Mouse (Mus musculus) liver, adult 2 months (tissue): Measurements from ENCODE around the gene Pdzph1. TPM values are rescaled to one million over a fixed set of nuclear protein-coding genes. Genes with fewer than 3 reads are reported as not detected.
A peak's percentile ranks its signal among the peaks of the same experiment; 100 is the strongest.

Experiments
- DNase-seq: peaks from one replicate; pipeline ENCODE4 v3.0.0-alpha.2; 2011; ENCODE audit warnings: low read depth, low spot score; ENCODE audit errors: extremely low read depth
- H3K27ac ChIP-seq: fragments of 200-500 bp; replicated peaks from 2 replicates; pipeline ENCODE4 v1.5.1; 2012; ENCODE audit warnings: low read depth, mild to moderate bottlenecking, control low read depth, inconsistent platforms, low read length; ENCODE audit not compliant: insufficient read depth
- H3K27me3 ChIP-seq: fragments of 200-500 bp; 2 replicates; pipeline ENCODE4 v1.6.1; 2012; ENCODE audit warnings: mild to moderate bottlenecking, moderate library complexity, low read length, inconsistent platforms; ENCODE audit not compliant: control insufficient read depth, insufficient read depth
- H3K36me3 ChIP-seq: fragments of 200-500 bp; 2 replicates; pipeline ENCODE4 v1.6.1; 2012; ENCODE audit warnings: low read length, inconsistent platforms; ENCODE audit not compliant: control insufficient read depth, insufficient read depth
- H3K4me1 ChIP-seq: fragments of 200-500 bp; 2 replicates; pipeline ENCODE4 v1.6.1; 2011; ENCODE audit warnings: low read length; ENCODE audit not compliant: control insufficient read depth, insufficient read depth
- H3K4me3 ChIP-seq: fragments of 200-500 bp; 2 replicates; pipeline ENCODE4 v1.5.1; 2011; ENCODE audit warnings: low read depth, mild to moderate bottlenecking, control low read depth, low read length, moderate library complexity; ENCODE audit not compliant: insufficient read depth
- H3K79me2 ChIP-seq: fragments of 200-500 bp; 2 replicates; pipeline ENCODE4 v1.6.1; 2012; ENCODE audit warnings: inconsistent platforms, mild to moderate bottlenecking, low read length, moderate library complexity; ENCODE audit not compliant: control insufficient read depth, insufficient read depth
- H3K9ac ChIP-seq: fragments of 200-500 bp; 2 replicates; pipeline ENCODE4 v1.6.1; 2012; ENCODE audit warnings: low read depth, mild to moderate bottlenecking, control low read depth, inconsistent platforms, low read length
- CTCF ChIP-seq: fragments of 200-500 bp; IDR thresholded peaks from 2 replicates; pipeline ENCODE4 v1.5.1; 2011; ENCODE audit warnings: low read depth, low read length, control low read depth
- POLR2A ChIP-seq: fragments of 200-500 bp; IDR thresholded peaks from 2 replicates; pipeline ENCODE4 v1.6.1; 2011; ENCODE audit warnings: low read length, control low read depth; ENCODE audit not compliant: insufficient read depth; ENCODE audit errors: extremely low read depth
- WGBS: fragments of 180-500 bp; shearing (Covaris S2); methylation state at CpG from one replicate; pipeline ENCODE4 v1.1.7; 2018; 5-methylcytosine and 5-hydroxymethylcytosine counted together
- polyA plus RNA-seq: library from polyadenylated mRNA; depleted of rRNA; stranded (reverse); fragments of >200 nt; gene quantifications from 2 replicates; pipeline ENCODE4 v1.2.3, GENCODE M21; 2012
- total RNA-seq: library from RNA; depleted of rRNA; stranded (reverse); fragments of >200 nt; gene quantifications from 2 replicates; pipeline ENCODE4 v1.2.3, GENCODE M21; 2014

Pdzph1 gene
- total and polyA plus RNA-seq, 2 experiments: not detected

- Histone ChIP-seq H3K36me3 (no peaks in the 10 kb centered on the region), H3K27ac (no peak overlapping the region), H3K79me2 (no peaks in the 10 kb centered on the region), H3K4me3 (no peak overlapping the region), H3K27me3 (no peaks in the 10 kb centered on the region), H3K4me1 (no peaks in the 10 kb centered on the region), H3K9ac (no peak overlapping the region)
- no peak for DNase-seq
- TF ChIP-seq POLR2A (no peak), CTCF (no peak)
- WGBS: 66% methylated on average over 10 of the region's 10 CpGs
Measured at GRCm38 (mm10) chr17:58924754-58925546, 66.2 kb downstream of the Pdzph1 start.

GRCm38 (mm10) chr17:58923901-58924476 is 67.2 kb downstream of the Pdzph1 start:
- no peak for DNase-seq
- Histone ChIP-seq H3K36me3 (no peaks in the 10 kb centered on the region), H3K9ac (no peak overlapping the region), H3K27ac (no peak overlapping the region), H3K79me2 (no peaks in the 10 kb centered on the region), H3K4me1 (no peaks in the 10 kb centered on the region), H3K27me3 (no peaks in the 10 kb centered on the region), H3K4me3 (no peak overlapping the region)
- 78% methylated on average over 11 of the region's 11 CpGs for WGBS
- TF ChIP-seq CTCF (no peak), POLR2A (no peak)

- Histone ChIP-seq H3K9ac (no peak overlapping the region), H3K27ac (no peak overlapping the region), H3K36me3 (no peaks in the 10 kb centered on the region), H3K79me2 (no peaks in the 10 kb centered on the region), H3K4me1 (no peaks in the 10 kb centered on the region), H3K4me3 (no peak overlapping the region), H3K27me3 (no peaks in the 10 kb centered on the region)
- no peak for DNase-seq
- TF ChIP-seq POLR2A: no peak
- TF ChIP-seq CTCF: no peak
- WGBS: 81% methylated on average over 7 of the region's 7 CpGs
Measured at GRCm38 (mm10) chr17:58923316-58923866, 67.8 kb downstream of the Pdzph1 start.

- Histone ChIP-seq H3K27me3 (no peaks in the 10 kb centered on the region), H3K36me3 (no peaks in the 10 kb centered on the region), H3K4me1 (no peaks in the 10 kb centered on the region), H3K27ac (no peak overlapping the region), H3K79me2 (no peaks in the 10 kb centered on the region), H3K9ac (no peak overlapping the region), H3K4me3 (no peak overlapping the region)
- whole genome bisulfite sequencing: 73% methylated on average over 2 of the region's 2 CpGs
- no peak for TF ChIP-seq CTCF
- TF ChIP-seq POLR2A: no peak
- DNase-seq: no peak
Measured at GRCm38 (mm10) chr17:58922821-58923220, 68.4 kb downstream of the Pdzph1 start.

- Histone ChIP-seq H3K9ac (no peak overlapping the region), H3K36me3 (no peaks in the 10 kb centered on the region), H3K27me3 (no peaks in the 10 kb centered on the region), H3K4me1 (no peaks in the 10 kb centered on the region), H3K79me2 (no peaks in the 10 kb centered on the region), H3K27ac (no peak overlapping the region), H3K4me3 (no peak overlapping the region)
- WGBS: 78% methylated on average over 4 of the region's 4 CpGs
- DNase-seq: no peak
- TF ChIP-seq CTCF (no peak), POLR2A (no peak)
Measured at GRCm38 (mm10) chr17:58919927-58920326, 71.2 kb downstream of the Pdzph1 start.

- DNase-seq: peak; percentile 8
- Histone ChIP-seq H3K79me2 (no peaks in the 10 kb centered on the region), H3K27ac (no peak overlapping the region), H3K36me3 (no peaks in the 10 kb centered on the region), H3K4me3 (no peak overlapping the region), H3K27me3 (no peaks in the 10 kb centered on the region), H3K9ac (no peak overlapping the region), H3K4me1 (no peaks in the 10 kb centered on the region)
- TF ChIP-seq POLR2A (no peak), CTCF (0 out of 2 replicates have a peak, but pooled peaks have one; percentile 3)
- WGBS: 17% methylated on average over 8 of the region's 8 CpGs
Measured at GRCm38 (mm10) chr17:58919061-58919460, 72.1 kb downstream of the Pdzph1 start.
